Mouse (Mus musculus) embryonic facial prominence, embryonic 13.5 days (tissue): ENCODE results near the gene Trpv6. TPM values are rescaled to one million over a fixed set of nuclear protein-coding genes. Genes with fewer than 3 reads are reported as not detected.

Source experiments
- ATAC-seq: fragments of 200-750 bp; cut with Nextera tagmentation; 2 replicates; pipeline ENCODE4 v1.8.0; 2017; ENCODE audit warnings: low read depth; ENCODE audit not compliant: insufficient number of reproducible peaks, insufficient read depth, low FRiP score, low TSS enrichment
- H3K27ac ChIP-seq: fragments of 300-500 bp; sonication (generic); 2 replicates; pipeline ENCODE4 v1.5.1; 2015; ENCODE audit warnings: moderate library complexity, mild to moderate bottlenecking, inconsistent platforms
- H3K27me3 ChIP-seq: fragments of 300-500 bp; sonication (generic); 2 replicates; pipeline ENCODE4 v1.6.1; 2015; ENCODE audit warnings: mild to moderate bottlenecking, inconsistent platforms
- H3K36me3 ChIP-seq: fragments of 300-500 bp; sonication (generic); 2 replicates; pipeline ENCODE4 v1.6.1; 2015; ENCODE audit warnings: mild to moderate bottlenecking, inconsistent platforms
- H3K4me1 ChIP-seq: fragments of 300-500 bp; sonication (generic); 2 replicates; pipeline ENCODE4 v1.6.1; 2015; ENCODE audit warnings: inconsistent platforms
- H3K4me2 ChIP-seq: fragments of 300-500 bp; sonication (generic); 2 replicates; pipeline ENCODE4 v1.6.1; 2015; ENCODE audit warnings: moderate library complexity, mild to moderate bottlenecking, inconsistent platforms
- H3K4me3 ChIP-seq: fragments of 300-500 bp; sonication (generic); 2 replicates; pipeline ENCODE4 v1.5.1; 2015; ENCODE audit warnings: mild to moderate bottlenecking, inconsistent platforms
- H3K9ac ChIP-seq: fragments of 300-500 bp; sonication (generic); 2 replicates; pipeline ENCODE4 v1.6.1; 2015; ENCODE audit warnings: mild to moderate bottlenecking, inconsistent platforms
- H3K9me3 ChIP-seq: fragments of 300-500 bp; sonication (generic); 2 replicates; pipeline ENCODE4 v1.6.1; 2016; ENCODE audit warnings: inconsistent platforms
- WGBS: fragments of 180-500 bp; shearing (Covaris S2); methylation state at CpG from one replicate; pipeline ENCODE4 v1.1.7; 2015; ENCODE audit warnings: mixed read lengths; 5-methylcytosine and 5-hydroxymethylcytosine counted together
- polyA plus RNA-seq: library from polyadenylated mRNA; unstranded; fragments of >200 nt; fragmentation: Nextera tagmentation; extraction: Ambion mirVana; gene quantifications from 2 replicates; pipeline ENCODE4 v1.2.1, GENCODE M21; 2015

Gene Trpv6
- polyA plus RNA-seq, result 1.3 TPM in 2 replicates

DNA sequence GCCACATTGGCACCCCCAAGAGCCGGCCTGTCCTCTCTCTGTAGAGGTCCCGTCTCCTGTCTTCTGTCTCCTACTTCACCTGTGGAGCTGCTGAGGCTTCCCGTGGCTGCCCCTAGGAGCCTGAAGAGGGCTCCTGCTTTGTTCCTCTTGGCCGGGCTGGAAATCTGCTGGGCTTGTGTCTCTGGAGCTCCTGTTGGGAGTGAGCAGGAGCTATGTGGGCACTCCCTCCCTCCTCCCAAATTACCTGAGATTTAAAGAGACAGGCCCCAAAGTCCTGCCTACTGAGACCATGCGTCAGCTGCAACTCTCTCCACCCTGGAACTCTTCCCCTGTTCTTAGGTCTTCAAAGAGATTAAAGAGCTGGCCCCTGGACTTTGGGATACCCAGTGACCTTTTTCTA, at the start of gene Trpv6:
TSS of gene Trpv6 (minus strand) at position 228 of the 400 bp plus-strand sequence.
- no peak for ATAC-seq
- no peaks in the 10 kb centered on the region for H3K9me3 ChIP-seq
- 0 out of 2 replicates have a peak within 1 kb of the TSS, but pooled peaks have one; percentile 1 for H3K4me2 ChIP-seq
- no peaks in the 10 kb centered on the region for H3K27me3 ChIP-seq
- peaks cover 9% of the 10 kb centered on the region for H3K4me1 ChIP-seq
- WGBS, result 16% methylated on average over 5 of the region's 5 CpGs
- no peak within 1 kb of the TSS for H3K4me3 ChIP-seq
- no peak within 1 kb of the TSS for H3K9ac ChIP-seq
- no peak within 1 kb of the TSS for H3K27ac ChIP-seq
- H3K36me3 ChIP-seq, result no peaks in the 10 kb centered on the region

DNA sequence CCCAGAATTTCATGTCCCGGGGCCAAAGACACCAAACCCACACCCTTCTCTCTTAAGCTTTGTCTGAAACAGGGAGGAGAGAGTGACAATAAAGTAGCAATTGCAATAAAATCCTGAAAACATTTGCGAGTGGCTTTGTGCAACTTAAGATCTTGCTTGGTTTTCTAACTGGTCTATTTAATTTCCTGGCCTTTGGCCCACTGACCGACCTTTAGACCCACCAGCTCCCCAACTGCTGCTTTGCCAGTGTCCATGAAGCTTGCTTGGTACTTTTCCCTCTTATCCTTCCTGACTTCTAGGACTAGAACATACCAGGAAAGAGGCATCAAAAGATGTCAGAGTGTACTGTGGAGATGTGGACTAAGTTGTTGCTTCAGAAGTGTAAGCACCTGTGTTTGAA, 49.4 kb upstream of the Trpv6 start:
- WGBS, result 81% methylated on average over 3 of the region's 3 CpGs
- H3K9ac ChIP-seq, result no peak overlapping the region
- H3K9me3 ChIP-seq, result no peaks in the 10 kb centered on the region
- no peak for ATAC-seq
- H3K27me3 ChIP-seq, result no peaks in the 10 kb centered on the region
- no peaks in the 10 kb centered on the region for H3K36me3 ChIP-seq
- no peak overlapping the region for H3K4me2 ChIP-seq
- no peak overlapping the region for H3K27ac ChIP-seq
- no peaks in the 10 kb centered on the region for H3K4me1 ChIP-seq
- H3K4me3 ChIP-seq, result no peak overlapping the region

DNA sequence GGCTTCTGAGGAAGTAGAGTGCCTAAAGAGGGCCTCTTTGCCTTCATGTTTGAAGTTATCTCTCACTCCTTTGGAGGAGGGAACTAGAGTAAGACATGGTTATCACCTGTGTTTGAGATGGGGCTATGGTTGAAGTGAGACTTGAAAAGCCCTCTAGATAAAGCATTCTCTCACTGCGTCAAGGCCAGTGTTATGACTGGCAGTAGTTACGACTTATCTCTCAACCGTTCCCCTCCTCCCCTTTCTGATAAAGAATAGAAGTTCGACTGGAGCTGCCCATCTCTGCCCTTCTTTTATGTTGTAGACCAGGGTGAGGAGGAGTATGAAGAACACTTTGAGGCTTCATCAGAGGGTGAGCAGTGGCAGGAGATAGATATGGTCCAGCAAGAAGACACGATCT, 48.7 kb upstream of the Trpv6 start:
- 86% methylated on average over 5 of the region's 5 CpGs for WGBS
- Histone ChIP-seq H3K9ac (no peak overlapping the region), H3K36me3 (no peaks in the 10 kb centered on the region), H3K27me3 (no peaks in the 10 kb centered on the region), H3K27ac (no peak overlapping the region), H3K4me1 (no peaks in the 10 kb centered on the region), H3K4me3 (no peak overlapping the region), H3K9me3 (no peaks in the 10 kb centered on the region), H3K4me2 (no peak overlapping the region)
- ATAC-seq, result no peak

DNA sequence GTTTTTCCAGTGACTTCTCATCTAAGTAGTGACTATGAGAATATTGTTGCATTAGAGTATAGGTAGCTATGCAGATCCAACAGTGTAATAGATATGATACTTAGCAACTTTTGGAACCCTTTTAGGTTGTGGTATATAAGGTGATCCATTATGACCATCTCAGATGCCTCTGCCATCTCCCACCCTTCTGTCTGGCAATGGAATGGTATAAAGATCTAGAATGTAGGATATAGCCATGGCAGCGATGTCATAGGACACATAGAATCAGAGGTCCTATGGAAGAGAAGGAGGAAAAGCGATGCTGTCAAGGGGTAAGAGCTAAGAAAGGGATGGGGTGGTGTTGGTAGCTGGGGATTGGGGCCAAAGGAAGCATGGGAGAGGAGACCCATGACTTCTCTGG, 47.9 kb upstream of the Trpv6 start, which contains the start of gene Llcfc1:
TSS of gene Llcfc1 (plus strand) at position 301 of the 400 bp plus-strand sequence.
- no peak for ATAC-seq

DNA sequence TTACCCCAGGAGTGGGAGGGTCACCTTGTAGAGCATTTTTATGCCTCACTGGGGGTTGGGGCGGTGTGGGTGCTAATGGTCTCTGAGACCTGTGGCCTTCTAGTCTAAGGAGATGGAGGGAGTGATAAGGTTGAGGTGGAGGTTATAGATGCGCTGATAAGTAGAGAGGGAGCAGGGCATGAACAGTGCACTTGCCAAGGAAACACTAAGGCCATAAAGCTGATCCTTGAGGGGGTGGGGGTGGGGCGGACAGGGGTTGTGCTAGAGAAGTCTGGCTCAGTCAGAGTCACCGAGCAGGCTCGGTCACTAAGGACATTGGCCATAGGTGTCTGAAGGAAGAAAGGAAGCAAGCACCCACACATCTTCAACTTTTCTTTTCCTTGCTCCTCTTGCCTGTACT, 45.5 kb upstream of the Trpv6 start:
- Histone ChIP-seq H3K4me1 (no peaks in the 10 kb centered on the region), H3K9ac (no peak overlapping the region), H3K9me3 (no peaks in the 10 kb centered on the region), H3K27ac (no peak overlapping the region), H3K4me2 (no peak overlapping the region), H3K36me3 (no peaks in the 10 kb centered on the region), H3K4me3 (no peak overlapping the region), H3K27me3 (no peaks in the 10 kb centered on the region)
- ATAC-seq, result no peak
- WGBS, result 75% methylated on average over 5 of the region's 5 CpGs

More for the DNA sequence above, 47.9 kb upstream of the Trpv6 start, which contains the start of gene Llcfc1:
- Histone ChIP-seq H3K27me3 (no peaks in the 10 kb centered on the region), H3K9me3 (no peaks in the 10 kb centered on the region), H3K4me2 (no peak within 1 kb of the TSS), H3K4me1 (no peaks in the 10 kb centered on the region), H3K27ac (no peak within 1 kb of the TSS), H3K9ac (no peak within 1 kb of the TSS), H3K4me3 (no peak within 1 kb of the TSS), H3K36me3 (no peaks in the 10 kb centered on the region)
- WGBS, result 94% methylated on average over 2 of the region's 2 CpGs

DNA sequence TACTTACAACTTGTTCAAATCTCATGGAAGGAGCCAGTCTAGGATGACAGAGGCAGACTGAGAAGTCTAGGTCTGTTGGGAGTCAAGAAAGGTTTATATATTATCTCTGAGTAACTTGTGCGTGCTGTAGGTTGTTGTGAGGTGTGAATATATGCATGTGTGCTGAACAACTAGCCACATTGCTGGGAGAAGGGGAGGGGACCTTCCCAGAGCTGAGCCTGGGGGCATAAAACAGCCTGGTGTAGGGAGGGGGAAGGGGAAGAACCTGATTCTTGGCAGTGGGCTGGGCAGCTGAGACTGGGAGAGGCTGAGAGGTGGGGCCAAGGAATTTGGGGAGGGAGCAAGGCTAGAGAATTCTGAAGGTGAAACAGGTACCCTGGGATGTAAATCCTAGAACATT, 44.5 kb upstream of the Trpv6 start, which contains the start of gene Trpv5:
TSS of gene Trpv5 (minus strand) at position 101 of the 400 bp plus-strand sequence.
- no peak within 1 kb of the TSS for H3K4me3 ChIP-seq
- H3K4me2 ChIP-seq, result no peak within 1 kb of the TSS
- no peaks in the 10 kb centered on the region for H3K27me3 ChIP-seq
- H3K9ac ChIP-seq, result no peak within 1 kb of the TSS
- no peak for ATAC-seq
- H3K4me1 ChIP-seq, result no peaks in the 10 kb centered on the region
- WGBS, result 61% methylated on average over 1 of the region's 1 CpGs
- no peaks in the 10 kb centered on the region for H3K9me3 ChIP-seq
- no peak within 1 kb of the TSS for H3K27ac ChIP-seq
- H3K36me3 ChIP-seq, result no peaks in the 10 kb centered on the region

DNA sequence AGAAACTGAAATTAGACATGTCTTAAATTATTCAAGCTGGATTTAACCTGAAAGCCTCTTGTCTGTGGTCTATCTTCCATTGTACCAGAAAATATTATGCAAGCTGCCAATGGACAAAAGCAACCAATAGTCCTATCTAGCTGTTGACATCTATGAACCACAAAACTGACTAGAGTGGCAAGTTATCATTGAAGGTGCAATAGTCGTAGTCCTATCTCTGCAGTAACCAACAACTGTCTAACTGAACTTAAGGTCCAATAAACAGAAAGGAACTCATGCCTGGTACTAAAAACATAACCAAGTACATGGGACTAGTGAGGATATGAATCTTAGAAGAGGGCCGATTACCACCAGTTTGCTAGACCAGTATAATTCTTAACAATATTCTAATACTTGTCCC, 40.3 kb upstream of the Trpv6 start:
- 92% methylated on average over 2 of the region's 2 CpGs for WGBS
- H3K4me3 ChIP-seq, result no peak overlapping the region
- H3K9me3 ChIP-seq, result no peaks in the 10 kb centered on the region
- H3K36me3 ChIP-seq, result no peaks in the 10 kb centered on the region
- no peak overlapping the region for H3K9ac ChIP-seq
- H3K4me1 ChIP-seq, result no peaks in the 10 kb centered on the region
- no peak overlapping the region for H3K27ac ChIP-seq
- H3K4me2 ChIP-seq, result no peak overlapping the region
- no peaks in the 10 kb centered on the region for H3K27me3 ChIP-seq
- ATAC-seq, result no peak

DNA sequence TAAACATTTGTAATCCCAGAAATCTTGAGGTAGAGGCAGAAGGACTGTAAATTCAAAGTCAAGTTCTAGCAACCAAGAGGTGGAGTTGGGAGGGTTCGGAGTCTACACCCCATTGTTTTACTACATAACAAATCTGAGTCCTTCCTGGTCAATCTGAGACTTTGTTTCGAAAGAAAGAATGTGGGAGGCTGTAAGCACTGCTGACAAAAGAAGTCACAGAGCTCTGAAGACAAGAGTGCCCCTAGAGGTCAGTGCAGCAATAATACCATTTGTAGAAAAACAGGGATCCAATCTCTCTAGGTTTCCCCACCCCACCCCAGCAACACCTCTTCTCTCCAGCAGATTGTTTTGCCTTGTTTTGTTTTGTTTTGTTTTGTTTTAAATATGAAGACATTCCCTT, 26.1 kb upstream of the Trpv6 start:
- no peak overlapping the region for H3K27ac ChIP-seq
- no peaks in the 10 kb centered on the region for H3K4me1 ChIP-seq
- 35% methylated on average over 2 of the region's 2 CpGs for WGBS
- H3K36me3 ChIP-seq, result no peaks in the 10 kb centered on the region
- H3K27me3 ChIP-seq, result no peaks in the 10 kb centered on the region
- H3K4me2 ChIP-seq, result no peak overlapping the region
- no peak overlapping the region for H3K4me3 ChIP-seq
- no peak overlapping the region for H3K9ac ChIP-seq
- H3K9me3 ChIP-seq, result no peaks in the 10 kb centered on the region
- ATAC-seq, result no peak

DNA sequence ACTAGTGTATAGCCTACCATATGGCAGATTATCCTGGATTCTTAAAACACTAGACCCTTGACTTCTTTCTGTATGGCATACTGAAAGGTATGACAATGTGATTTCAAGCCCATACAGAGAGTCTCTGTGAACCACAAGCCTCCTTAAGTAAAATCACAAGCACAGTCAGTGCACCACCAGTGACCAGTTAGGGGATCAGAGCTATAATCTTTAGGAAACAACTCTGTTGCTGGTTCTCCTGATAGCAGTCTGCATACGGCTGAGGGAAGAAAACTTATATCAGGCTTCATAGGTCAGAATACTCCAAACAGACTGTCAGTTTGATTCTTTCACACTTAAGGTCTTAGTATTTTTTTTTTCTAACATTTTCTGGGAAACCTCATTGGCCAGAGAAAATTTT, 22.3 kb upstream of the Trpv6 start:
- WGBS, result 80% methylated on average over 1 of the region's 1 CpGs
- Histone ChIP-seq H3K9ac (no peak overlapping the region), H3K4me1 (no peaks in the 10 kb centered on the region), H3K9me3 (no peaks in the 10 kb centered on the region), H3K27ac (no peak overlapping the region), H3K36me3 (no peaks in the 10 kb centered on the region), H3K4me2 (no peak overlapping the region), H3K4me3 (no peak overlapping the region), H3K27me3 (no peaks in the 10 kb centered on the region)
- no peak for ATAC-seq

DNA sequence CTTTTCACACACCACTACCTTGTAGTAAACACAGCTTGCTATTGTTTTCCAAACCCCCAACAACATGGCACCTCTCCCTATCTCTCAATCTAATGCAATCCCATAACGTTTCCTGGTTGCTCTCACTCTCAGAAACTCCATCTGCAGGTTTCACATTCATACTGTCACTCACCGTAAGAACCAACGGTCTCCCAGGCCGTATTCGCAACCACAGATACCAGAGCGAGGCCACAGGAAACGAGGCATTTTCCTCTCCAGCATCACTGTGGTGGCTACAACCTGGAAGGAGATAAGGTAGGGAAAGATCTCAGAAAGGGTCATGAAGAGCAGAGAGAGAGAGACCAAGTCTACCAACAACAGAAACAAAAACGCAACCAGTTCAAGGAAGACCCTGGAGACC, 18.4 kb upstream of the Trpv6 start:
- Histone ChIP-seq H3K4me1 (no peaks in the 10 kb centered on the region), H3K27ac (no peak overlapping the region), H3K4me3 (no peak overlapping the region), H3K27me3 (no peaks in the 10 kb centered on the region), H3K4me2 (no peak overlapping the region), H3K9me3 (no peaks in the 10 kb centered on the region), H3K9ac (no peak overlapping the region), H3K36me3 (no peaks in the 10 kb centered on the region)
- ATAC-seq, result no peak
- WGBS, result 83% methylated on average over 8 of the region's 8 CpGs

DNA sequence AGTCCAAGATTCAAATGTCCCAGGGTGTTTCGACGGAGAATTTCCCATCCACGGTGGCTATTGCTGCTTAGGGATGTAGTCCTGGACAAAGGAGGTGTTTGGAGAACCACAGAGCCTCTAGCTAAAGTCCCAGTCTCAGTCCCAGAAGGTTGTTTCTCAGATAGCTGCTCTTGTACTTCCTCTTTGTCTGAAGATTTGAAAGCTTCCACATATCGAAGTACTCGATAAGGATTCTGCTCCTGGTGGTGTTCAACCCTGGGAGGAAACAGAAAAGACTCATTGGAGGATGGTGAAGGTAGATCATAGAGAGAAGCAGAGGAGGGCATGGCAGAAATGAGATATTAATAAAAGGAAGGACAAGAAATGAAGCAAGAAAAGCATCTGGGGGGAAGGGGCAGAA, 17.0 kb upstream of the Trpv6 start:
- H3K27me3 ChIP-seq, result no peaks in the 10 kb centered on the region
- ATAC-seq, result no peak

DNA sequence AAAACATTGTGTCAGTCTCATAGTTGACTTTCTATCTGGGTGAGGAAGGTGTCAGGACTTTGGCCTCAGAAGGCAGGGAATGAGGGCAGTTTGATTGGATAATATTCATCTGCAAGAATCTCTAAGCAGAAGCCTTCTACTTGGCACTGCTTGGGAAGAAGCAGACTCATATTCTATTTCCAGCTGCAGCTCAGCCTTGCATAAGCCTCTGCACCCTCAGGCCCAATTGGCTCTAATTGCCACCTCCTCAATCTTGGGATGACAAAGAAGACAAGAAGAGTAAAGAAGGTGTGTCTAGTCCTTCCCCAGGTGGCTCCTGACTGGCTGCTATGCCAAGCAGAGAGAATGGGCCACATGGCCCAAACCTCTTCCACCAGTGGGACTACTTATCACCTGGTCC, 10.5 kb upstream of the Trpv6 start:
- no peak overlapping the region for H3K4me2 ChIP-seq
- no peaks in the 10 kb centered on the region for H3K4me1 ChIP-seq
- no peaks in the 10 kb centered on the region for H3K36me3 ChIP-seq
- ATAC-seq, result no peak
- no peaks in the 10 kb centered on the region for H3K27me3 ChIP-seq
- H3K9ac ChIP-seq, result no peak overlapping the region
- no peak overlapping the region for H3K27ac ChIP-seq
- H3K4me3 ChIP-seq, result no peak overlapping the region
- H3K9me3 ChIP-seq, result no peaks in the 10 kb centered on the region

More for the DNA sequence above, 17.0 kb upstream of the Trpv6 start:
- no peak overlapping the region for H3K27ac ChIP-seq
- no peak overlapping the region for H3K4me2 ChIP-seq
- H3K36me3 ChIP-seq, result no peaks in the 10 kb centered on the region
- H3K4me3 ChIP-seq, result no peak overlapping the region
- H3K9ac ChIP-seq, result no peak overlapping the region
- no peaks in the 10 kb centered on the region for H3K4me1 ChIP-seq
- WGBS, result 91% methylated on average over 5 of the region's 5 CpGs
- H3K9me3 ChIP-seq, result no peaks in the 10 kb centered on the region

DNA sequence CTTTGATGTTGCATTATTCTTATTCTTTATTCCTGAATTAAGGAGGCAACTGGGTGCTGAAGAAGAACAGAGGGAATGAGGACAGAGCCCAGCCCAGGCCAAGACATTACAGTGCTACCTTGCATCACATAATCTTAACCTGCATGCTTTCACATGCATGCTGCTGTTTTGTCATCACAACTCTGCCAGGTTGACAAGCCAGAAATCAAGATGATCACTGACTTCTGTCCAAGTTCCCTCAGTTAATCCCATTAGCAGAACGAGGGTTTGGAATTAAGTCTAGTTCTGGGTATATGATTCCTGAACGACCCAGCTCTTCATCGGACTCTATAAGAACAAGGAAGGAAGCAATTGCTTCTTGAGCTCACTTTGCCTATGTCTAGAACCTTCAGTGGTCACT, 10.0 kb upstream of the Trpv6 start:
- Histone ChIP-seq H3K9me3 (no peaks in the 10 kb centered on the region), H3K36me3 (no peaks in the 10 kb centered on the region), H3K4me2 (no peak overlapping the region), H3K4me1 (no peaks in the 10 kb centered on the region), H3K4me3 (no peak overlapping the region), H3K9ac (no peak overlapping the region), H3K27me3 (no peaks in the 10 kb centered on the region), H3K27ac (no peak overlapping the region)
- WGBS, result 78% methylated on average over 3 of the region's 3 CpGs
- ATAC-seq, result no peak
